Comparison of ENCODE assay signal across 22 mouse cellular contexts in the genomic region with DNA sequence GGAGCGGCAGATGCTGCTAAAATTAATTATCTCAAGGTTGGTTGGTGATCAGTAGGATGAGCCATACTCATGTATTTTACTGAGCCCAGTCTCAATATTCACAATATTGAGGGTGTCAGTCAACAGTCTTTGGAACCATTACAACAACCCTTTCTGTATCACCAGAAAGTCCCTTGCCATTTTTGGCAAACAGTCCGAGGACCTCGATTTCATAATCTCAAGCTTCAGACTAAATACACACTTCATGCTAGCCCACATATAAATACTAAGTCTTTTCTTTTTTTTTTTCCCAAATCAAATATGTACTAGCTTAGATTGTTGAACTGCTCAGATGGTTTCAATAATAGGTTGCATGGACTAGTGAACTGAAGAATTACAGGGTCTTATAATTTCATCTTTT. TPM values are rescaled to one million over a fixed set of nuclear protein-coding genes. Genes with fewer than 3 reads are reported as not detected.
DNase-seq lines count a peak whose midpoint lies in the region; TF ChIP-seq lines count a peak whose summit lies in the region.
"Had no signal": no experiment of that assay in that cellular context is flagged by ENCODE, and none has a peak within 500 bp of the region (broad histone marks: within the 10 kb centered on the region; RNA-seq: fewer than 3 reads in every experiment).

No protein-coding gene starts in this region.

- no peak for TF ChIP-seq CTCF in lung, adult 2 months (IDR thresholded peaks at IDR 0.05; ENCODE audit: insufficient read depth, low read length)

- intact Hi-C loops in heart, postnatal 25 days (cut with DNase I), result no loop called here

- peak; percentile 48 to 73 for DNase-seq in lung, adult 18-20 months
- DNase-seq in lung, adult 2 months, result no peak
- DNase-seq in lung, postnatal 10 days, result peak; percentile 38
- peak; percentile 75 for DNase-seq in lung, postnatal 36 days
- DNase-seq in heart, postnatal 25 days (ENCODE audit: low spot score), result no peak
- DNase-seq in cerebellum, adult 11-12 months, result no peak
- no peak for DNase-seq in layer of hippocampus, adult 9-10 months (ENCODE audit: low spot score)
- DNase-seq: adrenal gland, adult 2 months; adrenal gland, postnatal 14 days; cerebellum, adult 11 months; cerebellum, adult 8-10 months; cerebellum, postnatal 10 days; gastrocnemius, postnatal 10 days; gastrocnemius, postnatal 36 days; heart, adult 2 months; heart, postnatal 14 days had no signal

- H3K4me1 ChIP-seq in lung, adult 2 months (ENCODE audit: control insufficient read depth, insufficient read depth, low read length), result peaks cover 13% of the 10 kb centered on the region; the same call in 1 of the 2 replicates
- H3K4me1 ChIP-seq: forebrain, embryonic 10.5 days; forebrain, embryonic 13.5 days; heart, embryonic 10.5 days; hindbrain, embryonic 12.5 days had no signal

- no peak overlapping the region for H3K4me3 ChIP-seq in lung, adult 2 months (replicated peaks; ENCODE audit: extremely low read depth, low read depth, low read length)
- H3K4me3 ChIP-seq: forebrain, embryonic 10.5 days; forebrain, embryonic 13.5 days; heart, adult 2 months; heart, embryonic 10.5 days; heart, embryonic 13.5 days; hindbrain, embryonic 12.5 days; hindbrain, embryonic 15.5 days had no signal

- 69% methylated on average over 3 of the region's 3 CpGs for WGBS in lung, adult 2 months

- TF ChIP-seq POLR2A in lung, adult 2 months (IDR thresholded peaks at IDR 0.05; ENCODE audit: borderline replicate concordance, extremely low read depth, low read depth, low read length), result no peak

RNA-seq across cellular contexts. Expression of a gene that starts 54.1 kb away (rescaled TPM):
- 32.1 and 42.0 TPM in 2 replicates for polyA plus RNA-seq in lung, adult 2 months (2012; rRNA removed)
- 100 to 1,000 TPM; 111 to 131 TPM for total RNA-seq in heart, postnatal 25 days (2021)

Comparison
In these comparisons a context has a peak if more than half of its experiments do, and no peak if none do; other contexts are left out.
1. DNase-seq: peak in lung, adult 18-20 months (2 of 2), lung, postnatal 10 days (single experiment) and lung, postnatal 36 days (single experiment); none in lung, adult 2 months (single experiment), heart, postnatal 25 days (single experiment), cerebellum, adult 11-12 months (single experiment) and layer of hippocampus, adult 9-10 months (single experiment).